Mouse (Mus musculus) left cerebral cortex, adult 2 months (tissue): ENCODE measurements at regions not wholly inside any gene's neighbourhood (a gene's known extent, or its start where the extent isn't known, plus 50 kb on each side); places are given as distances from the start of the nearest gene placed in this dataset.
"Not testable (repeated sequence)": the region's sequence is repeated elsewhere in the genome, so short reads cannot be mapped to it uniquely, and the experiment has no call there.

Source experiments
- DNase-seq, 2 experiments: peaks; one replicate each; pipeline ENCODE4 v3.0.0; 2021 to 2022; ENCODE audit warnings: low spot score in 2 of 2, mixed read lengths in 1 of 2; ENCODE audit errors: extremely low spot score in 1 of 2
- H3K27ac ChIP-seq: fragments of 200-600 bp; 2 replicates; pipeline ENCODE4 v1.8.1; 2022
- H3K4me3 ChIP-seq: fragments of 200-600 bp; 2 replicates; pipeline ENCODE4 v1.8.1; 2022
- CTCF ChIP-seq: fragments of 200-600 bp; IDR thresholded peaks from 2 replicates; pipeline ENCODE4 v1.8.1; 2022; ENCODE audit warnings: antibody characterized with exemption, mild to moderate bottlenecking, moderate library complexity
- intact Hi-C: fragments of 180-260 bp; cut with DNase I; formaldehyde crosslinking; loops from one replicate; pipeline ENCODE4 v1.15.1; 2025

DNA sequence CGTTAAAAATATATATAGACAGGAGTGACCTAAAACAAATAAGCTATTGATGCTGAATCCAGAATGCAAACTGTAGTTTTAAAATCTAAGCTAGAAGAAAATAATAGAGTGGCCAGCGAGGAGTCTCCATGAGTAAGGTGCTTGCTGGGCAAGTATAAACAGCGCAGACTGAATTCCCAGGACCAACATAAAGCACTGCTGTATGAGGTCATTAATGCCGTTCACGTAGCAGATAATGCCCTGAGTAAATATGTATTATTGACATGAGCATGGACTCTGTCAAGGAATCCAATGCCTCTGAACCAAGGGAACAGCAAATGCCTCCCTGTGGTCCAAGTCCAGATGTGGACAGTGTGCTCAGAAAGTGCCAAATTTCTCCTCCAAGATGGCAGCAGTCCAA, 876.4 kb upstream of the Gpc5 start:
- H3K4me3 ChIP-seq, result no peak overlapping the region
- TF ChIP-seq CTCF, result no peak
- intact Hi-C loops, result no loop called here
- DNase-seq, result no peak
- no peak overlapping the region for H3K27ac ChIP-seq

DNA sequence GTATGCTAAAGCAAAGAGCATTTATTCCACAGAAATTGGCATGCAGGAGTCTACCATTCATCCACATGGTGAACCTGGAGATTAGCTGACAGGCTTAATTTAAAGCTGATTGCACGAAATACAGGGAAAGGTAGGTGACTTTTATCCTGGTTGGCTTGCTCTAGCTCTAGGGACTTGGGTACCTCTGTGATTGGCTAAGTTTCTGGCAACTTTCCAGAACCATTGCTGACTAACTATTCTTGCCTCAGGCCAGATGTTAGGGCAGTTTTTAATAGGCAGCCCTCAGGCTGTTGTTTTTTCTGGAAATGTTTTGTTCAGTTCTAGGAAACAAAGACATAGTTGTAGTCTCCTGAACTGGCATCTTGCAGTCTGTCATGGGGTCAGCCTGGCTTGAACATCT, 871.1 kb upstream of the Gpc5 start:
- no peak overlapping the region for H3K27ac ChIP-seq
- no peak overlapping the region for H3K4me3 ChIP-seq
- no peak for DNase-seq
- TF ChIP-seq CTCF, result no peak
- intact Hi-C loops, result no loop called here

DNA sequence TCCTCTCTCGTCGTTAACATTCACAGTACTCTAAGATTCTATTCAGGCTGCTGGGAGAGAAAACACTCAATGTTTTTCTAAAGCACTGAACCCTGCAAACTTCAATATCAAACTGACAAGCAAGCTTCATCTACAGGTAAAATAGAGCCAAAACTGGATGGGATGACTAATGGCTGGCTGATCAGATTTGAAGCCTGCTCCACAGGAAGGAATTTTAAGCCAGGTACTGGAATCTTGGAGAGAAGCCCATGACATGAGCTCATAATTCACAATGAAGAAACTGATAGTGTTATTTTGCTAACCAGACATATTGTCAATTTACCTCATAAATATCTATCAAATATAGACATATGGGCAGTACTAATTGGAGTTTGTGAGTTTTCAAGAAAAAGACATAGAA, 861.3 kb upstream of the Gpc5 start:
- intact Hi-C loops, result no loop called here
- no peak for DNase-seq
- TF ChIP-seq CTCF, result no peak

DNA sequence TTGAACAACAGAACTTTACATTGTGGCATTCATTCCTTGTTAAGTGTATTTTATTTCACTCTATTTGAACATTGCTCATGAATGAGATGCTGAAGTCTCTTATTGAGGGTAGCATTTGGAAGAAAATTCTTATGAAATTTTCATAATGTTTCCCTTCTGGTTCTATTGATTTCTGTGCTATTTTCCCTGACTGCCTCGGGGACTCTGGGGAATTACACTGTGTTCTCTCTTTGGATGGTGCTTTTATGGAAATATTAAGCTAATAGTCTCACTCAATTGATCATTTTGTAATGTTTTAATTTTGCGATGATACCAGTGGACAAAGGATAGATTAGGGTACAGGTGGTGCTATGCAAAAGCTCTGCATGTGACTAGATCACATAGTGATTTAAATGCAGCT, 837.0 kb upstream of the Gpc5 start:
- TF ChIP-seq CTCF, result no peak
- no peak for DNase-seq
- H3K27ac ChIP-seq, result no peak overlapping the region
- no peak overlapping the region for H3K4me3 ChIP-seq
- intact Hi-C loops, result no loop called here

More for the DNA sequence above, 861.3 kb upstream of the Gpc5 start:
- no peak overlapping the region for H3K27ac ChIP-seq
- no peak overlapping the region for H3K4me3 ChIP-seq

DNA sequence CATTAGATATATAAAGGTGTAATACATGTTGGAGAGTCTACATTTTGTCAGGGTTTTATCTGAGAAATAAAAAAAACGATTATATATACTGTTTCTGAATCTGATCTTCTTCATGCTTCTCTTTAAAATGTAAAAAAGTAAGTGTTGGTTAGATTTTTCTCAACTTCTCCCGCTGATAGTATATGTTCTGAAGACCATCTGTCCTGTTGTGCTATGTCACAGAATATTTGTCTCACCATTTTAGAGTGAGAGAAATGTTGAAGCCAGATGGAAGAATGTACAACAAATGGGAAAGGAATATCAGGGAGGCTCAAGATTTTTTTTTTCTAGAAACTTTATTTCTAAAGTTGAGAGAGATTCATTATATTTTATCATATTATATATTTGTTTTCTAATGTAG, 830.4 kb upstream of the Gpc5 start:
- intact Hi-C loops, result no loop called here
- DNase-seq, result no peak
- TF ChIP-seq CTCF, result no peak
- Histone ChIP-seq H3K4me3 (no peak overlapping the region), H3K27ac (no peak overlapping the region)

DNA sequence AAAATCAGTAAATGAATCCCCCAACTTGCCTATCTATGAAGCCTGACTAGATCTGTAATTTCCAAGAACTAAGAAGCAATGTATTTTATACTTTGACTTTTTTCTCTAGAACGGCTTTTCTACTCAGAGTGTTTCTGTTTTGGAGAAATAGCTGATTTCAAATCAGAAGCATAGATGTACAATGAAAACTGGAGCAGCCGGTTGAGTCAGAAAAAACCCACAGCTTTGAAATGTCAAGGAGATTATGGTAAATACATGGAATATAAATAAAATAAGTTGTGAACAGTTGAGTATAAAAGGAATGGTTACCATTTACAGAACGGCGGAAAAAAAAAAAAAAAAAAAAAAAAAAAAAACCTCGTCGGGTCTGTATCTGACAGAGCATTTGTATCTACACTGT, 791.4 kb upstream of the Gpc5 start:
- Histone ChIP-seq H3K4me3 (no peak overlapping the region), H3K27ac (no peak overlapping the region)
- intact Hi-C loops, result no loop called here
- TF ChIP-seq CTCF, result no peak
- DNase-seq, result no peak

DNA sequence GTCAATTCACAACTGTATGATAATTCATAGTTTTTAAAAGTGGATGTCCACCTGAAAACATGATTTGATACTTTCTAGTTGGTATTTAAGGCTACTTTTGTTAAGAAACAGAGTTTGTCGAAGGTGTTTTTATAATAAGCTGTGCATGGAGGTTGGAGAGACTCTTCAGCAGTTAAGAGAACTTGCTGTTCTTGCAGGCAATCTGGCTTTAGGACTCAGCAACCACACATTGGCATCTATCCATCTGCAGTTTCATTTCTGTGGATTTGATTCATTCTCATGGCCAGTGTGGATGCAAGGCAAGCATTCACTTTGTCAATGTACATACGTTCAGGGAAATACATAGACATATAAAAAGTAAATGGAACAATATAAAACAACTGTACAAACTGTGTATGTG, 784.5 kb upstream of the Gpc5 start:
- no peak overlapping the region for H3K27ac ChIP-seq
- intact Hi-C loops, result no loop called here
- H3K4me3 ChIP-seq, result no peak overlapping the region
- TF ChIP-seq CTCF, result no peak
- no peak for DNase-seq

DNA sequence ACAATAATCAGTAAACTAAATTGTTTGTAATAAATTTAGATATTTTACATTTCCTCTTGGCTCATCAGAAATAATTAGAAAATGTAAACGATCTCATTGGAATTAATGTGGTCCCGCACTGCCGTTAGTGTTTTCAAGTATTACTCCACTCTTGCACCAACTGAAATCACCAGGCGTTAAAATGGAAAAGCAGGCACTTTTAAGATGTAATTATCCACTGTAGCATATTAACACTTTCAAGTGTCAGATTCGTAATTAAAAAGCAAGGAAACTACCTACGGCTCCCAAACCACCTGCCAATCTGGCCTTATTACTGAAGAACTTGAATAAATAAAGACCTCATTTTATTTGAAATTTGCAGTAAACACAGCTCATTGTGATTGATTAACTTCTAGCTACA, 759.4 kb upstream of the Gpc5 start:
- intact Hi-C loops, result no loop called here
- no peak for DNase-seq
- H3K27ac ChIP-seq, result no peak overlapping the region
- no peak for TF ChIP-seq CTCF
- no peak overlapping the region for H3K4me3 ChIP-seq

DNA sequence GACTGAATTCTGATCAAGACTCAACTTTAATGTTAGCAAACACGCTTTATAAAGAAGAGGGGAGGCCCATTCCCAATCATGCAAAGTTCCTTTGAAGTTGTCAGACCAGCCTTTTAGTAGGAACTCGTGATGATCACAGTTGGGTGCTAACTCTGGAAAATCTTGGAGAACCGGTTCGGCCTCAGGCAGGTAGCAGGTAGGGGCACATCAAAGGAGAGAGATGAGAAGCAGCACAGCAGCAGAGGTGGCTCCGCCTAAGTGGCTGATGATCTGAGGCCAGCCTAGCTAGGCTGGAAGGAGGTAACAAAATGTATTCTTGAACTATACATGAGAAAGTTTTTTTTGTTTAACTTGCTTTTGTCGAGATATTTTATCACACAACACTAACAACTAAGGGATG, 742.7 kb upstream of the Gpc5 start:
- Histone ChIP-seq H3K4me3 (no peak overlapping the region), H3K27ac (no peak overlapping the region)
- DNase-seq, result no peak
- no peak for TF ChIP-seq CTCF
- intact Hi-C loops, result no loop called here

DNA sequence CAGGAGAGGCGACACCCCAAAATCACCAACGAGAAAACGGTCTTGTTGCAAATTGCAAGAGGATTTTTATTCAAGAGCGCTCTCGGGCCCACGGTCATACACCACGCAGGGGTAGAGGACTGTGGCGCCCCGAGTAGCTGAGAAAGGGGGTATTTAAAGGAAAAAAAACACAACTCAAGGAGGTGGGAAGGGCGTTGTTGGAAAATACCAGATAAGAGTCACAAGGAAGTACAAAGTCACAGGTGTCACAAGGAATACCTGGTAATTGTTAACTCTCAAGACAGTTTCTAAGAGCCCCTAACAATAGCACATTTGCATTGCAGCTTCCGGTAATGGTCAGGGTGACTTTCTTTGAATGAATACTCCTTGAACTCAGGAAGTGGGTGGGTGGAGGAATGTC, 742.2 kb upstream of the Gpc5 start:
- H3K4me3 ChIP-seq, intact Hi-C loops, H3K27ac ChIP-seq, DNase-seq: not testable (repeated sequence)

DNA sequence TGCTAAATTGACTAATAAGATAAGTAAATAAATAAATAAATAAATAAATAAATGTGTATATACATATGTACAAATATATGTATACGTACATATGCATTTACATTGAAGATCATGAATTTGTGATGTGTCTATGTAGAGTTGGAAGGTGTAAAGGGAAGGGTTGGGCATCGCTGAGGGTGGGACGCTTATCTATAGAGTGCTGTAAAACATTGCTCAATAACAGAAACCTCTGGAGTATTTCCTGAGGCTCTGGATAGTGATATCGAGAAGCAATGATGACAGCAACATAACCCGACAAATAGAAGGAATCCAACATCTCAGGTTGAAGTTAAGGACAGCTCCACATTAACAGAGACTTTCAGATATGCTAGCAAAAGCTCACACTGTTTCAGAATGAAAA, 739.7 kb upstream of the Gpc5 start:
- TF ChIP-seq CTCF, result no peak
- no peak for DNase-seq
- intact Hi-C loops, result no loop called here
- Histone ChIP-seq H3K4me3 (no peak overlapping the region), H3K27ac (no peak overlapping the region)

DNA sequence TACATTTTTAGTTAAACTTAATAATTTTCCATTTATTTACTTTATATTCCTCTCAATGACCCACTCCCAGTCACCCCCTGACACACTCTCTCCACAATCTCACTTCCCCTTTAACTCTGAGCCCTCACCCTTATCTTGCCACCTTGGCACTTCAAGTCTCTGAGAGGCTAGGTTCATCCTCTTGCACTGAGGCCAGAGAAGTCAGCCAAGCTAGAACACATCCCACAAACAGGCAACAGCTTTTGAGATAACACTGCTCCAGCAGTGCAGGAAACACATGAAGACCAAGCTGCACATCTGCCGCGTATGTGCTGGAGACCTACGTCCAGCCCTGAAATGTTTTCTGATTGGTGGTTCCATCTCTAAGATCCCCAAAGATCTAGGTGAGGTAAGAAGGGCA, 717.2 kb upstream of the Gpc5 start:
- Histone ChIP-seq H3K4me3 (no peak overlapping the region), H3K27ac (no peak overlapping the region)
- DNase-seq, result no peak
- TF ChIP-seq CTCF, result no peak
- intact Hi-C loops, result no loop called here

DNA sequence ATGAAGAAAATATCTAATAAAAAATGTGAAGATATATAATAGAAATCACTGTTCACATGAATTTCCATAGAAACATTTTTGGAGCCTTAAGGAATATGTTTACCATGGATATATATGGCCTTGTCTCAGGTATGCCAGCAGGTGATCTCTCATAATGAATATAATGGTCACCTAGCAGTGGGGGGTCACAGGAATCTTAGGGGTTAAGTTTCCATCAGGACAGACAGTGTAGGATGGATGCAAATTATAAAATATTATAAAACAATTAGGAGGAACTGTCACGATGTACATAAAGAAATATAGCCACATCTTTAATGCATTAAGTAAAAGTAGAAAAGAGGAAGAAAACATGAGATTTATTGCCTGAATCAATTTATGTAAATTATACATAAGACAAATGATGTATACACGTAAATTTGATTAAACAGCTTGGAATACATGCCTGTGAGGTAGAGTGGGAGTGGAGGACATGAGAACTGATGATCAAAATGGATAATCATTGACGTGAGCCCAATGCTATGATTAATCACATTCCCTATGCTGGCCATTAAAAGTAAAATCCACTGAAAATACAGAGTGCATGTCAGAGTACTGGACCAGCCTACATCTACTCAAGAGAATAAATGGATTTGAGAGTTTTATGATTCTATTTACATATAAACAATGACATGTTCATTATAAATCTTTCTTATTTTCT, 693.0 kb upstream of the Gpc5 start:
- intact Hi-C loops, result no loop called here
- H3K27ac ChIP-seq, result no peak overlapping the region
- TF ChIP-seq CTCF, result no peak
- no peak overlapping the region for H3K4me3 ChIP-seq
- DNase-seq, result no peak

DNA sequence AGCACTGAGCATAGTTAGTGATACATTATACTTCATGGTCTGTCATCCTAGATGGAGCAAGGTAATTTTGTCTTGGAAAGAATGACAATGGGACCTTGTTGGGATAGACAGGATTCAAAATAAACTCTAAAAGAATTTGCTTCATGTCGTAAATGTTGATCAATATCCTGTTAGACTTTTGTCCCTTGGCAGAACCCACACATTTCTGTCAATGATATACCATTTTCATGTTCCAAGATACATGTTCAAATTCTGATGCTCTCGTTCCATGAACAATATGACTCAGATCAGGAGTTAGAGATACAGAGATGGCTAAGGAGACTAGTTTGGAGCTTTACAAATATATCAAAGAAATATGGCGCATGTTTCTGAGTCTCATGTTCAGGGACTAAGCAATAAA, 673.2 kb upstream of the Gpc5 start:
- intact Hi-C loops, result no loop called here
- no peak for TF ChIP-seq CTCF
- no peak for DNase-seq
- H3K4me3 ChIP-seq, result no peak overlapping the region
- H3K27ac ChIP-seq, result no peak overlapping the region
